Mouse (Mus musculus): ENCODE data around the gene Smim15.

- TF ChIP-seq POLR2A (IDR thresholded peaks at IDR 0.05; ENCODE audit: insufficient read length, low read depth) (no peak), TCF12 (IDR thresholded peaks at IDR 0.05; ENCODE audit: insufficient read depth, poor library complexity, severe bottlenecking) (no peak), POLR2AphosphoS2 (IDR thresholded peaks at IDR 0.05; ENCODE audit: insufficient read length, low read depth) (no peak)
These were observed 52.2 kb downstream of the Smim15 start for GRCm38 (mm10) chr13:108096446-108096845.
